Mouse (Mus musculus) thymus, postnatal 10 days (tissue): ENCODE measurements around the gene Agpat1.

ENCODE experiments used
- DNase-seq, 2 experiments: peaks; one replicate each; pipeline ENCODE4 v3.0.0; 2021; ENCODE audit warnings: low spot score in 2 of 2

Gene Agpat1

GRCm38 (mm10) chr17:34604061-34604508 is at the start of gene Agpat1:
Agpat1 (plus strand) TSS chr17:34604262.
- DNase-seq = peak; percentile 99 to 100

- peak; percentile 47 to 77 for DNase-seq
These were observed 48.6 kb upstream of the Agpat1 start for GRCm38 (mm10) chr17:34555483-34555882.

- DNase-seq = no peak
These were observed 47.7 kb upstream of the Agpat1 start for GRCm38 (mm10) chr17:34556406-34556805.

- no peak for DNase-seq
These were observed 46.7 kb upstream of the Agpat1 start for GRCm38 (mm10) chr17:34557411-34557810.

- DNase-seq = no peak
These were observed 44.9 kb upstream of the Agpat1 start for GRCm38 (mm10) chr17:34559116-34559515.

GRCm38 (mm10) chr17:34559895-34560294 is 44.2 kb upstream of the Agpat1 start:
- no peak for DNase-seq

GRCm38 (mm10) chr17:34560438-34560837 is 43.6 kb upstream of the Agpat1 start:
- DNase-seq = no peak

GRCm38 (mm10) chr17:34561200-34561599 is 42.9 kb upstream of the Agpat1 start:
- DNase-seq = no peak

GRCm38 (mm10) chr17:34562595-34562994 is 41.5 kb upstream of the Agpat1 start:
- DNase-seq = no peak

GRCm38 (mm10) chr17:34563354-34563753 is 40.7 kb upstream of the Agpat1 start:
- DNase-seq = no peak

- no peak for DNase-seq
These were observed 40.0 kb upstream of the Agpat1 start, which contains the start of gene Notch4 for GRCm38 (mm10) chr17:34564003-34564421. Notch4 (plus strand) TSS chr17:34564268.

- no peak for DNase-seq
These were observed 39.3 kb upstream of the Agpat1 start for GRCm38 (mm10) chr17:34564796-34565195.

- DNase-seq = no peak
These were observed 36.8 kb upstream of the Agpat1 start for GRCm38 (mm10) chr17:34567311-34567710.

GRCm38 (mm10) chr17:34568421-34568820 is 35.6 kb upstream of the Agpat1 start:
- DNase-seq = no peak

- DNase-seq = no peak
These were observed 34.1 kb upstream of the Agpat1 start for GRCm38 (mm10) chr17:34569919-34570318.

GRCm38 (mm10) chr17:34571875-34572274 is 32.2 kb upstream of the Agpat1 start:
- DNase-seq = peak in 1 of 2 experiments; percentile 39

- DNase-seq = no peak
These were observed 31.7 kb upstream of the Agpat1 start for GRCm38 (mm10) chr17:34572361-34572760.

- no peak for DNase-seq
These were observed 27.5 kb upstream of the Agpat1 start for GRCm38 (mm10) chr17:34576577-34576976.

- no peak for DNase-seq
These were observed 26.0 kb upstream of the Agpat1 start for GRCm38 (mm10) chr17:34578070-34578469.

- no peak for DNase-seq
These were observed 21.5 kb upstream of the Agpat1 start for GRCm38 (mm10) chr17:34582528-34582927.

- no peak for DNase-seq
These were observed 20.7 kb upstream of the Agpat1 start for GRCm38 (mm10) chr17:34583397-34583796.

- DNase-seq = no peak
These were observed 20.2 kb upstream of the Agpat1 start for GRCm38 (mm10) chr17:34583819-34584218.

- DNase-seq = no peak
These were observed 18.9 kb upstream of the Agpat1 start for GRCm38 (mm10) chr17:34585121-34585520.
